Mouse (Mus musculus) monocyte, adult 5-6 weeks (primary cell): ENCODE measurements around the gene Tmem254c. TPM values are rescaled to one million over a fixed set of nuclear protein-coding genes. Genes with fewer than 3 reads are reported as not detected.
"Not testable (repeated sequence)": the region's sequence is repeated elsewhere in the genome, so short reads cannot be mapped to it uniquely, and the experiment has no call there.

Experiments used
- ATAC-seq: fragments of 153-309, 156-312 bp; replicated peaks from 2 replicates; pipeline ENCODE4 v1.8.0; 2017; ENCODE audit warnings: mild to moderate bottlenecking; ENCODE audit not compliant: low TSS enrichment, insufficient number of reproducible peaks, severe bottlenecking, poor library complexity, low FRiP score
- total RNA-seq: library from RNA; stranded (forward); fragments of 200-1000, 200-491, 200-594 nt; gene quantifications from 3 replicates; pipeline ENCODE4 v1.2.3, GENCODE M21; 2017

The Tmem254c gene
- 21.2 to 71.6 TPM (median 36.3 TPM) in 3 replicates for total RNA-seq

DNA sequence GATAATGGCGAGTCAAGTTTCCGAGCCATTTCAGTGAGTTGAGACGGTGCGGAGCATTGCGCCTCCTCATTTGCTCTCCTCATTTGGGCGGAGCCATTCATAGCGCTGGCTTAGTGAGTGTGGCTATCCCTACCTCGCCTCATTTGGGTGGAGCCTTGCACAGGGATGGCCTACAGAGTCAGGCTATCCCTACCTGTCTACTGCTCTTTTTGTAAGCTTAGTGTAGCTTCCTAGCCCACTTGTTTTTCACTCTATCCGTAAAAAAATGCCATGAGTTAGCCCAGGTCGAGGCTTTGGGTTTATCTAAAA lies at the start of gene Tmem254c:
Tmem254c (minus strand) TSS at position 31 of the 309 bp plus-strand sequence.
- ATAC-seq = peak; percentile 72

DNA sequence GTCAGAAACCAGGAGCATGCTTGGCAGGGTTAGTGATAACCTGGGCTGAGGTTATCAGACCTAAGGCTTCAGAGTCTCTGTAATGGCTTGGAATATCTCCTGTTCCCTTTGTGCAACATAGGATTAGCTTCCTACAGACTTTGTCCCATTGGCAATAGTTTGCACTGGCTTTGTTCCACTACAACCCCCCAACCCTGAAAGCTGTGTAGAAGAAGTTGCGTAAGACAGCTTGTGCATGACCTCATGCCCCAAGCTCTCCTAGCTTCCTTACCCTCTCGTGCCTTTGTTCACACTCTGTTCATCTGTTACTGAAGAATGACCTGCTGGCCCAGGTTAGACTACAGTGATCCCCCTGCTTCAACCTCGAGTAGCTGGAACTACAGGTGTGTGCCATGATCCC lies 30.5 kb upstream of the Tmem254c start:
- not testable (repeated sequence) for ATAC-seq

DNA sequence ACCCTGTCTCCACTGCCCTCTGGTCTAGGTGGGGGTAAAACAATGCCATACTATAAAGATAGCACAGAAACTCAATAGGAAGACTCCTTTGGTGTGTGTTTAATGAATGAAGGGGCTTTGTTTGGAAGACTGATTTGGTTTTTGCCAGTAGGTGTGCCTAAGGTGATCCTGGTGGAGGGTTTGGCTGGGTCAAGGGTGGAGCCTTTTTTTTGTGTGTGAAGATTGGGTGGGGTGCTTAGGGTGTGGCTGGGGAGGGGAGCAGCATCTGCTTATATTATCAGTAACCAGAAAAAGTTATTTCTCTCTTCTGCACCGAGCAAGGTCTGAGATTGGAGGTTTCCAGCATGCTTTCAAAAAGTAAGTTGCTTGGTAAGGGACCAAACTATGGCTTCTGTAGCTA lies 14.8 kb upstream of the Tmem254c start, which contains the start of gene Cphx3:
Cphx3 (plus strand) TSS at position 301 of the 400 bp plus-strand sequence.
- not testable (repeated sequence) for ATAC-seq

DNA sequence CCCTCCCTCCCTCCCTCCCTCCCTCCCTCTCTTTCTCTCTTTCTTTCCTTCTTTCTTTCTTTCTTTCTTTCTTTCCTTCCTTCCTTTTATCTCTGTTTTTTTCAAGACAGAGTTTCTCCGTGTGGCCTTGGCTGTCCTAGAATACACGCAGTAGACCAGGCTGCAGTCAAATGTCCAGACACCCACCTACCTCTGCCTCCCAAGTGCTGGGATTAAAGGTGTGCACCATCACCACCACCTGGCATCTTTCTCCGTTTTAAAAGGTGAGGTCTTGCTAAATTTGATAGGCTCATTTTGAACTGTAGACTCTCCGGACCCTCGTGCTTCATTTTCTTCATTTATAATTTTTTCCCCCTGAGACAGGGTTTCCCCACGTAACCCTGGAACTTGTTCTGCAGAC lies 14.1 kb upstream of the Tmem254c start, which contains the start of gene Cphx2:
Cphx2 (plus strand) TSS at position 301 of the 400 bp plus-strand sequence.
- ATAC-seq = not testable (repeated sequence)

DNA sequence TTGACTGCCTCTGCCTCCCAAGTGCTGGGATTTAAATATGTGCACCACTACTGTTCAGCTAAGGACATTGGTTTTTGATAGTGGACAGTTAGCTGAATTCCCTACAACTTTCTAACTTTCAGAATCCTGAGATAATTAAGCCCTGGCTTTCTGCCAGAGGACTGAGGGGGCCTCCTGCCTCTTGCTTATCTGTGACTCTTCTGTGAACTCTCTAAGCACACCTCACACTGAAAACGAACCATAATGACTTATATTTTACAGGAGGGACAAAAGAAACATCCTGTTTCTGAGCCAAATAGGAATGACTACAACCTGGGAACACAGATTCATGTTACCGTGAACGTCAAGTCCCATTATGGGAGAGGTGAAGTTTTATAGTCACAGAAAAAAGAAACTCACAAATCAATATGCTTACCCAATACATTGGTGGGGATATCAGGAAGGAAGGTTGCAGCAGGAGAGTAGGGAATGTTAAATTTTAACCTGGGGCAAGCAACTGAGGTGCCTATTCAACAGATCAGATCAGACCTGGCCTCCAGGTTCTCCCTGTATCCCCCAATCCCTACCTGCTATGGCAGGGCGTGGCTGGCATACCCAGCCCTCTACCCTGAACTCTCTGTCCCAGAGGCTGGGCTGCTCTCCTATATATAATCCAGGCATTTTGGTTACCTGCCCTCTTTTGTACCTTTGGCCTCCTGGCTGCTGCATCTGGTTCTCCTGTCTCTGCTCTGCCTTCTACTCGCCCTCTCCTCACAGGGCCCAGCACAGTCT lies 9.7 kb upstream of the Tmem254c start:
- ATAC-seq = not testable (repeated sequence)

DNA sequence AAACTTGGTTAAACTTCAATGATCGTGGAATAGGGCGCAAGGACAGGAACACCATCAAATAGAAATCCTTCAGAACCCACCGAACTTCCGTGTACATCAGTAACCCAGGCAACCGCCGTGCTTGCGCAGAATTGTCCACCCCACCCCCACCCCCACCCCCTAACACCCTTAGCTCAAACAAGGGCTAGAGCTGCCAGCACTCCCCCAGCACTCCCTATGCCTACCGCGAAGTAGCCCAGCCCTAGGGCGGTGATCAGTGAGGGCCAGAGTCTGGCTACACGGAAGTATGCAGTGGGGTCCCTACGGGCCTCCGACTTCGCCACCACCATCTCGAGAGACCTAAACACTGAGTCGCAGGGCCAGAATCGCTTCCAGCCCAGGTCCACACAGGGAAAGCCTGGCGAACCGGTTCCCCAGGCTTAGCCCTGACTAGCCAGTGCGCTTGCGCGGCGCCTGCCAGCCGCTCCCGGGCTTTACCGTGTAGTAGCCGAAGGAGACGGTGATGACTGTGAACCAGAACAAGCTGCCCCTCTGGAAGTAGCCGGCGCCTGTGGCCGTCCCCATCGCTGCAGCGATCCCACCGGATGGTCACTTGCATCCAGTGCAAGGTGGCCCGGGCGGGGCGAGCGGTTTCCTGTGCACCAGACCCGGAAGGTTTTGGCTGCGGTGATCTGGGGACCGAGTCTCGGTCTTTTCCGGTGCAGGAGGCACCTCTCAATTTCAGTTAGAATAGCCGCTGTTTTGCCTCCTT lies 406 bp downstream of the Tmem254c start:
- ATAC-seq = peak; percentile 62

DNA sequence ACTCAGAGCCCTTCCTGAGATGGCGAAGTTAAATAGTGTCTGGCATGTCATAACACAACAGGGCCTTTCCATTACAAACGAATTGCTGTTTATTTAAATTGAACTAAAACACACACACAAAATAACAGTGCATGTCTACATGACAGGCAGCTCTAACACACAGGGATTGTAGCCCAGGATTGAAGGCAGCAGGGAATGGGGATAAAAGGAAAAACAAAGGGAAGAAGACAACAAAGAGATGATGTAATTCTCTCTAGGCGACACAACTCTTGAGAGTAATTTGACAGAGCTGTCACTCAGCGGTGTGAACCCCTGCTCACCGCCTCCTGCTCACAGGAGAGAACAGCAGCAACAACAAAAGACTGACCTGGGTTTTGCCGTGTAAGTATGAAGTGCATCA lies 7.8 kb downstream of the Tmem254c start:
- ATAC-seq = not testable (repeated sequence)

DNA sequence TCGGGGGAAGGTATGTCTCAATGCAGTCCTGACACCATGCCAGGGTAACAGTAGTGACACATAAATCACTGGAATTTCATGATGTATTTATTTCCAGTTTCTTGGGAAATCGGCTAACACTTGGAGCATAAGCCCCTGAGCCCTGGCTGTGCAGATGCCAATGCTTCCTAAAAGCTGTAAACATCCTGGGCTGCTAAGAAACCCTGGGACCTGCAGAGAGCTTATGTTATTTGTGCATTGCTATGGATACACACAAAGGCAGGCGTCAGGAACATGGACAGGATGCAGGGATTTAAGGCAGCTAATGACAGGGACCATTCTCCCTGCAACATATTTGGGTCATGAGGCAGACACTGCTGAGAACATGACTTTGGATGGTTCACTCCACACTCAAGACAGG lies 9.0 kb downstream of the Tmem254c start:
- ATAC-seq = not testable (repeated sequence)

DNA sequence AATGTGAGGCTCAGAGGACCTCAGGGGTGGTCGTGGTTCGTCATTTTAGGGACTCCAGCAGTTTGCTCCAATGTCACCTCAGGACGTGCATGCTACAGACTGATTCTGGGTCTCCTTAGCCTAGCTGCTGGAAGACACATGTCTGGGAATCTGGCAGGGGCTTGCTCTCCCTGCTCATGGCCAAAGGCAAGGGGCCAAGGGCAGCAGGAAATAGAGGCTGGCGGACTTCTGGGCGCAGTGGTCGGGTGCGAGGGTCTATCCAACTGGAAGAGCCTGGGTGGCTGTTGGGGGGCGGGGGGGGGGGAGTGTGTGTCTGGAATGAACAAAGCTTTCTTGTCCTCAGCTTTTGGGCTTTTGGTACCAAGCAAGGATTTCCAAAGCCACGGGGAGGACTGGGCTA lies 18.4 kb downstream of the Tmem254c start:
- not testable (repeated sequence) for ATAC-seq

DNA sequence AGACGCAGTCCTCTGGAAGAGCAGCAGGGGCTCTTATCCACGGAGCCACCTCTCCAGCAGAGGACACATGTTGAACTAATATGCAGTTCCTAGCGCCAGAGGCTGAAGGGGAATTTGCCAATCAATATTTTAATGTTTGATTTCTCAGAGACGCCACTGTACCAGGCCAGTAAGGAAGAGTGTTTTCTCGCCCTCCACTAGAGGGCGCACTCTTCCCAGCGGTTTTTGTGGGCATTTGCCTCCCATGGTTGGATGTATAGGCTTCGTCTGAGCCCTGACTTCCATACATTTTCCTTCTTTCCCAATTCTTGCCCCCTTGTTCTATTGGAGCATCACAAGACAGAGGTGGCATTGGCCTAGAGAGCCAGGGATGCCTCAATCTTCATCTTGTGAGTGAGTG lies 20.1 kb downstream of the Tmem254c start:
- ATAC-seq = 0 out of 2 replicates have a peak, but pooled peaks have one; percentile 57

DNA sequence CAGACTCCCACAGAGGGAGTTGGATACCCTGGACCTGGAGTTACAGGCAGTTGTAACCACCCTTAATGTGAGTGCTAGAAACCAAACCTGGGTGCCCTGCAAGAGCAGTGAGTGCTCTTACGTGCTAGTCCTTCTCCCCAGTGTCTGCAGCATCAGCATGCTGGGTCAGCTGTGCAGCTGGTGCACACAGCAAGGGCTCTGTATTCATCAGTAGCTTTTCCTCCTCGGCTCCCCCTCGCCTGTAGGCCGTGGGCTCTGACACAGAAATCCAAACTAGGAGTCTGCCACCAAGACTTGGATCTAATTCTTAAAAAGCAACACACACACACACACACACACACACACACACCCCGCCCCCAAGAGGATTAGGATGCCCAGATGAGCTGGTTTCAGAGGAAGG lies 22.1 kb downstream of the Tmem254c start:
- not testable (repeated sequence) for ATAC-seq

DNA sequence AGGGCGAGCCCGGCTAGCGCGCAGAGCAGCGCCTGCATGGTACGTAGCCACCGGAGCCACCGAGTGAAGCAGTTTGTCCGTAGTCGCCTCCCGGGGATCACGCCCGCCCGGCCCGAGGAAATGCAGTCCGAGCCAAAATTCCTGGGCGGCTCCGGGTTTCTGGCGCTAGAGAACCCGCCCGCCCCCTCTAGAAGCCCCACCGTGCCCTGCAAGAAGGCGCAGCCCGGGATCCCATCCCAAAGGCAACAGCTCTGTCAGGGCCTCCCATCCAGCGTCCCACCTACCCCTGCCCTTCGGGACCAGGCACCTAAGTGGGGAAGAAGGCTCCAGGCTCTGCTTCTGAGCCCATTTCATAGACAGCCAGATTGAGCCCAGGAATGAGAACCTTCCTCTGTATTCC lies 24.5 kb downstream of the Tmem254c start, which contains the start of gene Gm9780:
Gm9780 (minus strand) TSS at position 101 of the 400 bp plus-strand sequence.
- ATAC-seq = not testable (repeated sequence)

DNA sequence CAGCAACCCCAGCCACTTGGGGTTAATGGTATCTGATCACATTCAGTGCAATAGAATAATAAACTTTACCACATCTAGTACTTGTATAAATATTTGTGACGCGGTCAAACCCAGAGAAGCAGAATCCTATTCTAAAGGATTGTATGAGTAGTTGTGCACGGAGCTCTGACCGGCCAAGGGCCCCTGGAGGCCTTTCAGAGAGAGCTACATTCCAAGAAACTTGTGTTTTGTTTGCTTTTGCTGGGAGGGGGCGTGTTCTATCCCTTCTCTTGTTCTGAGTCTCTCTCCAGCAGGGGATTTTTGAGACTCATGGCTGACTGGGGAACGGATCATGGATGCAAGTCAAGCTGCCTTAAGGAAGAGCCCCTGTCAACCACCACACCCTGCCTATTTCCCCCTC lies 31.7 kb downstream of the Tmem254c start:
- ATAC-seq = not testable (repeated sequence)

DNA sequence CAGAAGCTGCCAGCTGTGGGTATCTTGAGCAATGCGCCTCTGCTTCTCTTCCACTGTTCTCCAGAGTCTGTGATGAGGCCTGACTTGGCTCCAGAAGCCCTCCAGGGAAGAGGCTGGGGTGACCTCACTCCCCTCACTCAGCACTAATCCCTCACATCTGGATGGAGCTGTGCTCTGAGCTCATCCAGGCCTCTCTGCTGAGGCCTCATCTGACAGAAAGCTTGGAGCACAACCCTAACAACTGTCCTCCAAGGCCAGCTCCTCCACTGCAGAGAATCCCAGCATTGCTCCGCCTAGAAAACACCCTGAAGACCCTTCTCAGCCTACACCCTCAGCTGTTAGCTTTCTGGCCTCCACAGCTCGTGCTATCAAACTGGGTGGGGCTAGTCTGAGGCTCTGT lies 32.8 kb downstream of the Tmem254c start:
- 0 out of 2 replicates have a peak, but pooled peaks have one; percentile 15 for ATAC-seq

DNA sequence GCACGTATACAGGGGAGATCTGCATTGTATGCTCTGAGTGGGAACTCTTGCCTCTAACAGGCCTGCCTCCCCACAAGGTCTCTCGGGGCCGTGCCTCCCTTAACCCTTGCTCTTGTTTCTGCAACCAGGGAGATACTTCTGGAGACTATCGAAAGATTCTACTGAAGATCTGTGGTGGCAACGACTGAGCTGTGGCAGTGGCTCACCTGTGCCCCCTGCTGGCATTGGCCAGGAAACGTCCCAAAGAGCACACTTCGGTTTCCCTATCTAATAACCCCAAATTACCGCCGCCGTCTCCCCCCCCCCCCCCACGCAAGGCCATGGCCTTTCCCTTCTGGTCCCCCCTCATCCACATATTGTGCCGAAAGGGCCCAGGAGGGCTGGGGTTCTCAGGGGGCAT lies 41.5 kb downstream of the Tmem254c start:
- ATAC-seq = not testable (repeated sequence)

DNA sequence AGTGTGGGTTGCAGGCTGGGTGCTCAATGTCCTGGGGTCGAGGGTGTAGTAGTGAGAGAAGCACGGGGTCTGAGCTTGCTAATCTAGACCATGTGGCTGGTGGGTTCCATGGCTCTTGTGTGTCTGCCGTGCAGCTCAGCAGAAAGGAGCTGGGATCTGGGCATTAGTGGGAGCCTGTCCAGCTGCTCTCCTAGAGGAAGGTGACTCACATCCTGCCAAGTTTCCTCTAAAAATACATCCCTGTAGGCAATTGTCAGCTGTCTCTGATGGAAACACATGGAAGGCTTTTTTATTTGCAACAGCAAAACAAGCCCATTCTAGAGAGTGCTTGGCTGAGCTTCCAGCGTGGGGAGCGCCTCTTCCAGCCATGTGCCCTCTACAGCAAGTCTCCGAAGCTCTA lies 44.3 kb downstream of the Tmem254c start:
- not testable (repeated sequence) for ATAC-seq

DNA sequence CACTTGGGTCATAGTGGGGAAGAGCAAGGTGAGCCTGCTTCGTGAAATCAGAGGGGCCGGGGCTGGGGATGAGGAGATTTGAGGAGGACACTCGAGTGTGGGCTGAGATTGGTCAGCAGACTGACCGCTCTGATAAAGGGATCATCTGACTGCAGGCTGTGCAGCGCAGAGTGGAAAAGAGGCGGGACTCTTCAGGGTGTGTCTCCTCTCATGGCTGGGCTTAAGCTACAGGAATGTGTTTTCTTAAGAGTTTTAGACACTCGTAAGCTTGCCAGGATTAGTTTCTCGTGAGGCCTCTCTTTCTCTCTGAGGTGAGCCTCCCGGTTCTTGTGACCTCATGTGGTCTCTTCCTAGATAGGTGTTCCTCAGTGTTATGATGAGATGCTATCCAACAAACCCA lies 45.6 kb downstream of the Tmem254c start:
- ATAC-seq = not testable (repeated sequence)

DNA sequence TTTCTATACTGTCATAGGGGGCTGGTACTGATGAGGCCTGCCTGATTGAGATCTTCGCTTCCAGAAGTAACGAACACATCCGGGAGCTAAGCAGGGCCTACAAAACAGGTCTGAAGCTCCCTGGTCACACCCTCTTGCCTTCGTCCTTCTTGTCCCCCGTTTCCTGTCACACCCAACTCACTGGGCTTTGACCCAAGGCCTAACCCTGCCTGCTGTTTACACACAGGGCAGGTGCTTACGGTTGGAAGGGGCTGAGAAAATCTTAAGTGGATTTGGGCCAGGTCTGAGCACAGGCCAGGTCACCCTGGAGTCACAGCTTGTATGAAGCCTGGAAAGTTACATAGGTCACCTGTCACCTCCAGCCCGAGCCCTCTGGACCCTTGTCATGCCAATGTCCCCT lies 50.7 kb downstream of the Tmem254c start:
- ATAC-seq = not testable (repeated sequence)
